Mouse (Mus musculus) G1E (cell line): ENCODE measurements around the gene C7.

Source experiments
- CTCF ChIP-seq: IDR thresholded peaks from 2 replicates; pipeline ENCODE4 v1.5.1; 2012; ENCODE audit warnings: low read depth, low read length, inconsistent platforms, mixed read lengths
- GATA1 ChIP-seq: IDR thresholded peaks from 2 replicates; pipeline ENCODE4 v1.6.1; 2012; ENCODE audit warnings: borderline replicate concordance, low read length, inconsistent platforms, mixed read lengths
- GATA2 ChIP-seq: IDR thresholded peaks from 2 replicates; pipeline ENCODE4 v1.6.1; 2012; ENCODE audit warnings: low read depth, low read length, inconsistent platforms, borderline replicate concordance
- TAL1 ChIP-seq: conservative IDR thresholded peaks from 2 replicates; pipeline ENCODE4 v1.6.1; 2012; ENCODE audit warnings: low read depth, low read length, inconsistent platforms, mixed read lengths

- TF ChIP-seq CTCF (no peak), GATA1 (no peak), TAL1 (no peak), GATA2 (no peak)
These were observed 42.4 kb upstream of the C7 start for GRCm38 (mm10) chr15:5105891-5106290.
